Mouse (Mus musculus): ENCODE data around the gene Mep1a. TPM values are rescaled to one million over a fixed set of nuclear protein-coding genes. Genes with fewer than 3 reads are reported as not detected.
A peak's percentile ranks its signal among the peaks of the same experiment; 100 is the strongest.
"Not testable (repeated sequence)": the region's sequence is repeated elsewhere in the genome, so short reads cannot be mapped to it uniquely, and the experiment has no call there.

Gene Mep1a
- not detected for total RNA-seq (2021)
- long read RNA-seq, experiment 1 = 0 reads
- long read RNA-seq, experiment 2 = 0 reads

GRCm38 (mm10) chr17:43502592-43502991, at the start of gene Mep1a:
Mep1a (minus strand) TSS chr17:43502812.
- DNase-seq = no peak

GRCm38 (mm10) chr17:43551122-43551630, 48.6 kb upstream of the Mep1a start:
- DNase-seq = no peak

- DNase-seq = no peak
Observed at GRCm38 (mm10) chr17:43544040-43544439, 41.4 kb upstream of the Mep1a start.

- no peak for DNase-seq
Observed at GRCm38 (mm10) chr17:43543539-43543938, 40.9 kb upstream of the Mep1a start, which contains the start of gene Ankrd66. Ankrd66 (minus strand) TSS chr17:43543639.

- no peak for DNase-seq
Observed at GRCm38 (mm10) chr17:43538767-43539166, 36.2 kb upstream of the Mep1a start.

GRCm38 (mm10) chr17:43536841-43537240, 34.2 kb upstream of the Mep1a start:
- not testable (repeated sequence) for DNase-seq

GRCm38 (mm10) chr17:43534362-43535222, 32.0 kb upstream of the Mep1a start:
- DNase-seq = peak; percentile 33

- DNase-seq = no peak
Observed at GRCm38 (mm10) chr17:43531192-43531591, 28.6 kb upstream of the Mep1a start.

GRCm38 (mm10) chr17:43530507-43530906, 27.9 kb upstream of the Mep1a start:
- DNase-seq = no peak

- DNase-seq = no peak
Observed at GRCm38 (mm10) chr17:43520166-43520565, 17.6 kb upstream of the Mep1a start.

- peak; percentile 13 for DNase-seq
Observed at GRCm38 (mm10) chr17:43518644-43519409, 16.2 kb upstream of the Mep1a start.

- DNase-seq = no peak
Observed at GRCm38 (mm10) chr17:43510782-43511181, 8.2 kb upstream of the Mep1a start.

- no peak for DNase-seq
Observed at GRCm38 (mm10) chr17:43504594-43504934, 2.0 kb upstream of the Mep1a start.

GRCm38 (mm10) chr17:43503861-43504593, 1.4 kb upstream of the Mep1a start:
- DNase-seq = no peak

- no peak for DNase-seq
Observed at GRCm38 (mm10) chr17:43501631-43502030, 981 bp downstream of the Mep1a start.

GRCm38 (mm10) chr17:43501223-43501622, 1.4 kb downstream of the Mep1a start:
- DNase-seq = no peak

- no peak for DNase-seq
Observed at GRCm38 (mm10) chr17:43500513-43500912, 2.1 kb downstream of the Mep1a start.

- DNase-seq = no peak
Observed at GRCm38 (mm10) chr17:43497521-43497920, 5.1 kb downstream of the Mep1a start.

- no peak for DNase-seq
Observed at GRCm38 (mm10) chr17:43495502-43495901, 7.1 kb downstream of the Mep1a start.

- not testable (repeated sequence) for DNase-seq
Observed at GRCm38 (mm10) chr17:43490371-43490770, 12.2 kb downstream of the Mep1a start.

GRCm38 (mm10) chr17:43488439-43489151, 14.0 kb downstream of the Mep1a start:
- no peak for DNase-seq

GRCm38 (mm10) chr17:43485982-43486381, 16.6 kb downstream of the Mep1a start:
- DNase-seq = no peak

All from gastrocnemius, postnatal 25 days (tissue).